9 mouse cellular contexts compared by ENCODE assay signal in genomic region chr15:98987661-98988181, GRCm38 (mm10). TPM values are rescaled to one million over a fixed set of nuclear protein-coding genes. Genes with fewer than 3 reads are reported as not detected.
DNase-seq lines count a peak whose midpoint lies in the region; ATAC-seq and TF ChIP-seq lines count a peak whose summit lies in the region.
"Had no signal": no experiment of that assay in that cellular context is flagged by ENCODE, and none has a peak within 500 bp of the region (broad histone marks: within the 10 kb centered on the region; RNA-seq: fewer than 3 reads in every experiment).

No protein-coding gene starts in this region.

- H3K4me3 ChIP-seq in lung, embryonic 16.5 days (ENCODE audit: low read length) = no peak overlapping the region
- H3K4me3 ChIP-seq in lung, adult 2 months (replicated peaks; ENCODE audit: extremely low read depth, low read depth, low read length) = no peak overlapping the region
- H3K4me3 ChIP-seq in forebrain, embryonic 11.5 days (ENCODE audit: low read depth, low read length) = no peak overlapping the region
- H3K4me3 ChIP-seq in intestine, embryonic 15.5 days (replicated peaks) = no peak overlapping the region
- no peak overlapping the region for H3K4me3 ChIP-seq in stomach, embryonic 15.5 days (replicated peaks)
- H3K4me3 ChIP-seq: megakaryocyte, embryonic 14.5 days had no signal

- peaks cover 48% of the 10 kb centered on the region for H3K4me1 ChIP-seq in lung, embryonic 16.5 days (replicated peaks; ENCODE audit: control insufficient read depth, insufficient read depth, low read length)
- peaks cover 5% of the 10 kb centered on the region; the same call in 1 of the 2 replicates for H3K4me1 ChIP-seq in lung, adult 2 months (ENCODE audit: control insufficient read depth, insufficient read depth, low read length)
- H3K4me1 ChIP-seq in forebrain, embryonic 11.5 days (replicated peaks; ENCODE audit: control insufficient read depth, insufficient read depth, low read length) = peaks cover 66% of the 10 kb centered on the region
- H3K4me1 ChIP-seq in intestine, embryonic 15.5 days (replicated peaks) = peaks cover 16% of the 10 kb centered on the region
- H3K4me1 ChIP-seq in stomach, embryonic 15.5 days = peaks cover 16% of the 10 kb centered on the region; the same call in 1 of the 2 replicates

- 0 out of 2 replicates have a peak overlapping the region, but pooled peaks have one; percentile 25 for H3K9ac ChIP-seq in lung, embryonic 16.5 days (ENCODE audit: low read length)
- peak overlapping the region; percentile 44 for H3K9ac ChIP-seq in forebrain, embryonic 11.5 days (ENCODE audit: low read length)
- no peak overlapping the region for H3K9ac ChIP-seq in intestine, embryonic 15.5 days
- H3K9ac ChIP-seq in stomach, embryonic 15.5 days = no peak overlapping the region

- no peak for ATAC-seq in lung, embryonic 16.5 days (ENCODE audit: low read depth)
- no peak for ATAC-seq in forebrain, embryonic 11.5 days (replicated peaks; ENCODE audit: low FRiP score)
- ATAC-seq in intestine, embryonic 15.5 days = no peak
- ATAC-seq in stomach, embryonic 15.5 days (ENCODE audit: insufficient read depth, low FRiP score, low read depth) = no peak

- no peak for TF ChIP-seq POLR2A in lung, adult 2 months (IDR thresholded peaks at IDR 0.05; ENCODE audit: borderline replicate concordance, extremely low read depth, low read depth, low read length)

- H3K27ac ChIP-seq in lung, embryonic 16.5 days (ENCODE audit: low read length) = peak overlapping the region; percentile 92
- peak overlapping the region; percentile 75 for H3K27ac ChIP-seq in forebrain, embryonic 11.5 days (ENCODE audit: low read depth, low read length)
- peak overlapping the region; percentile 66 for H3K27ac ChIP-seq in intestine, embryonic 15.5 days
- H3K27ac ChIP-seq in stomach, embryonic 15.5 days = peak overlapping the region; percentile 87

- WGBS in lung, embryonic 16.5 days = 46% methylated on average over 8 of the region's 8 CpGs
- WGBS in lung, adult 2 months = 59% methylated on average over 8 of the region's 8 CpGs
- WGBS in forebrain, embryonic 11.5 days = 26% methylated on average over 8 of the region's 8 CpGs
- 56% methylated on average over 8 of the region's 8 CpGs for WGBS in intestine, embryonic 15.5 days
- whole genome bisulfite sequencing in stomach, embryonic 15.5 days = 59% methylated on average over 8 of the region's 8 CpGs

- H3K27me3 ChIP-seq in lung, embryonic 16.5 days (ENCODE audit: control insufficient read depth, insufficient read depth, low read depth, low read length) = no peaks in the 10 kb centered on the region
- H3K27me3 ChIP-seq in forebrain, embryonic 11.5 days (ENCODE audit: control insufficient read depth, insufficient read depth, low read length) = no peaks in the 10 kb centered on the region
- no peaks in the 10 kb centered on the region for H3K27me3 ChIP-seq in intestine, embryonic 15.5 days (replicated peaks)
- no peaks in the 10 kb centered on the region for H3K27me3 ChIP-seq in stomach, embryonic 15.5 days (replicated peaks)
- H3K27me3 ChIP-seq: megakaryocyte, embryonic 14.5 days had no signal

- H3K4me2 ChIP-seq in lung, embryonic 16.5 days (ENCODE audit: low read depth, low read length) = no peak overlapping the region
- H3K4me2 ChIP-seq in forebrain, embryonic 11.5 days (ENCODE audit: low read depth, low read length, severe bottlenecking) = peak overlapping the region; percentile 29; the same call in 1 of the 2 replicates
- H3K4me2 ChIP-seq in intestine, embryonic 15.5 days (replicated peaks) = no peak overlapping the region
- no peak overlapping the region for H3K4me2 ChIP-seq in stomach, embryonic 15.5 days

- no peak for TF ChIP-seq CTCF in lung, adult 2 months (IDR thresholded peaks at IDR 0.05; ENCODE audit: insufficient read depth, low read length)

- H3K9me3 ChIP-seq in lung, embryonic 16.5 days (ENCODE audit: control insufficient read depth, low read length) = no peaks in the 10 kb centered on the region
- no peaks in the 10 kb centered on the region for H3K9me3 ChIP-seq in forebrain, embryonic 11.5 days (ENCODE audit: control insufficient read depth, low read length)
- no peaks in the 10 kb centered on the region for H3K9me3 ChIP-seq in intestine, embryonic 15.5 days
- H3K9me3 ChIP-seq in stomach, embryonic 15.5 days = no peaks in the 10 kb centered on the region
- H3K9me3 ChIP-seq: megakaryocyte, embryonic 14.5 days had no signal

- no peak for DNase-seq in lung, adult 2 months
- DNase-seq in forebrain, embryonic 11.5 days (ENCODE audit: low spot score) = no peak
- no peak for DNase-seq in testis, postnatal 10 days (ENCODE audit: low spot score)
- no peak for DNase-seq in left cerebral cortex, adult 8-10 months (ENCODE audit: low spot score in 2 of 2)
- DNase-seq: thymus, postnatal 14 days had no signal

- no peaks in the 10 kb centered on the region for H3K36me3 ChIP-seq in lung, embryonic 16.5 days (ENCODE audit: control insufficient read depth, insufficient read depth, low read length)
- H3K36me3 ChIP-seq in forebrain, embryonic 11.5 days (ENCODE audit: control insufficient read depth, insufficient read depth, low read length) = no peaks in the 10 kb centered on the region
- H3K36me3 ChIP-seq in intestine, embryonic 15.5 days = no peaks in the 10 kb centered on the region
- H3K36me3 ChIP-seq in stomach, embryonic 15.5 days = no peaks in the 10 kb centered on the region

RNA-seq across cellular contexts. Expression of gene Tuba1a, which starts 34.2 kb away (rescaled TPM):
- polyA plus RNA-seq in lung, embryonic 16.5 days (2015; fragmentation: Nextera tagmentation; extraction: Ambion mirVana) = 870 and 906 TPM in 2 replicates
- polyA plus RNA-seq in lung, adult 2 months (2012; rRNA removed) = 617 and 959 TPM in 2 replicates
- polyA plus RNA-seq in forebrain, embryonic 11.5 days (2014; fragmentation: Nextera tagmentation; extraction: Ambion mirVana) = 5,083 and 5,852 TPM in 2 replicates
- 981 and 999 TPM in 2 replicates for polyA plus RNA-seq in intestine, embryonic 15.5 days (2015; fragmentation: Nextera tagmentation; extraction: Ambion mirVana)
- polyA plus RNA-seq in stomach, embryonic 15.5 days (2015; fragmentation: Nextera tagmentation; extraction: Ambion mirVana) = 915 and 964 TPM in 2 replicates
- total RNA-seq in left cerebral cortex, adult 8-10 months (2022) = 100 to 1,000 TPM; 904 to 960 (median 945) TPM

RNA-seq across cellular contexts. Expression of gene Gm49450, which starts 34.4 kb away (rescaled TPM):
- polyA plus RNA-seq in lung, embryonic 16.5 days (2015; fragmentation: Nextera tagmentation; extraction: Ambion mirVana) = not detected in 2 replicates
- polyA plus RNA-seq in lung, adult 2 months (2012; rRNA removed) = 0.17 and 298 TPM in 2 replicates
- polyA plus RNA-seq in forebrain, embryonic 11.5 days (2014; fragmentation: Nextera tagmentation; extraction: Ambion mirVana) = not detected in 2 replicates
- polyA plus RNA-seq in intestine, embryonic 15.5 days (2015; fragmentation: Nextera tagmentation; extraction: Ambion mirVana) = not detected in 2 replicates
- not detected in 2 replicates for polyA plus RNA-seq in stomach, embryonic 15.5 days (2015; fragmentation: Nextera tagmentation; extraction: Ambion mirVana)
- total RNA-seq in left cerebral cortex, adult 8-10 months (2022) = not detected

RNA-seq across cellular contexts. Expression of gene Tuba1c, which starts 42.0 kb away (rescaled TPM):
- 226 and 230 TPM in 2 replicates for polyA plus RNA-seq in lung, embryonic 16.5 days (2015; fragmentation: Nextera tagmentation; extraction: Ambion mirVana)
- 72.7 and 91.7 TPM in 2 replicates for polyA plus RNA-seq in lung, adult 2 months (2012; rRNA removed)
- 142 and 160 TPM in 2 replicates for polyA plus RNA-seq in forebrain, embryonic 11.5 days (2014; fragmentation: Nextera tagmentation; extraction: Ambion mirVana)
- polyA plus RNA-seq in intestine, embryonic 15.5 days (2015; fragmentation: Nextera tagmentation; extraction: Ambion mirVana) = 253 and 271 TPM in 2 replicates
- polyA plus RNA-seq in stomach, embryonic 15.5 days (2015; fragmentation: Nextera tagmentation; extraction: Ambion mirVana) = 196 and 204 TPM in 2 replicates
- total RNA-seq in left cerebral cortex, adult 8-10 months (2022) = 10 to 100 TPM; 41.1 to 59.7 (median 56.5) TPM

RNA-seq across cellular contexts. Expression of gene Tuba1b, which starts 53.4 kb away (rescaled TPM):
- polyA plus RNA-seq in lung, embryonic 16.5 days (2015; fragmentation: Nextera tagmentation; extraction: Ambion mirVana) = 1,812 and 1,892 TPM in 2 replicates
- 1,081 and 1,265 TPM in 2 replicates for polyA plus RNA-seq in lung, adult 2 months (2012; rRNA removed)
- polyA plus RNA-seq in forebrain, embryonic 11.5 days (2014; fragmentation: Nextera tagmentation; extraction: Ambion mirVana) = 2,366 and 2,605 TPM in 2 replicates
- polyA plus RNA-seq in intestine, embryonic 15.5 days (2015; fragmentation: Nextera tagmentation; extraction: Ambion mirVana) = 1,296 and 1,330 TPM in 2 replicates
- 1,197 and 1,299 TPM in 2 replicates for polyA plus RNA-seq in stomach, embryonic 15.5 days (2015; fragmentation: Nextera tagmentation; extraction: Ambion mirVana)
- total RNA-seq in left cerebral cortex, adult 8-10 months (2022) = 100 to 1,000 TPM; 560 to 600 (median 569) TPM

Comparison
In these comparisons a context has a peak if more than half of its experiments do, and no peak if none do; other contexts are left out.
1. H3K9ac ChIP-seq: peak in lung, embryonic 16.5 days (single experiment) and forebrain, embryonic 11.5 days (single experiment); none in intestine, embryonic 15.5 days (single experiment) and stomach, embryonic 15.5 days (single experiment).
2. Peak in every context shown above with its lines, with median percentiles within 50 percentile points of each other: H3K27ac ChIP-seq.